Mouse (Mus musculus): Measurements from ENCODE around the gene Gm21854.
"Not testable (repeated sequence)": the region's sequence is repeated elsewhere in the genome, so short reads cannot be mapped to it uniquely, and the experiment has no call there.

Gm21854 gene

GRCm38 (mm10) chrY:5656686-5657085 lies at the start of gene Gm21854:
Gm21854 (plus strand) TSS chrY:5656986.
- DNase-seq (ENCODE audit: low spot score): not testable (repeated sequence)
